Mouse (Mus musculus) liver, embryonic 15.5 days (tissue): ENCODE data around the gene Jak3. TPM values are rescaled to one million over a fixed set of nuclear protein-coding genes. Genes with fewer than 3 reads are reported as not detected.
A peak's percentile ranks its signal among the peaks of the same experiment; 100 is the strongest.
"Not testable (repeated sequence)": the region's sequence is repeated elsewhere in the genome, so short reads cannot be mapped to it uniquely, and the experiment has no call there.

ENCODE experiments used
- ATAC-seq: fragments of 200-750 bp; cut with Nextera tagmentation; 2 replicates; pipeline ENCODE4 v1.8.0; 2017; ENCODE audit warnings: moderate number of reproducible peaks, mild to moderate bottlenecking, moderate library complexity; ENCODE audit not compliant: insufficient read depth
- H3K27ac ChIP-seq: fragments of 300-500 bp; sonication (generic); replicated peaks from 2 replicates; pipeline ENCODE4 v1.5.1; 2015; ENCODE audit warnings: mild to moderate bottlenecking, inconsistent platforms
- H3K27me3 ChIP-seq: fragments of 300-500 bp; sonication (generic); 2 replicates; pipeline ENCODE4 v1.6.1; 2015; ENCODE audit warnings: mild to moderate bottlenecking, inconsistent platforms
- H3K36me3 ChIP-seq: fragments of 300-500 bp; sonication (generic); replicated peaks from 2 replicates; pipeline ENCODE4 v1.6.1; 2015; ENCODE audit warnings: moderate library complexity, mild to moderate bottlenecking, inconsistent platforms
- H3K4me1 ChIP-seq: fragments of 300-500 bp; sonication (generic); replicated peaks from 2 replicates; pipeline ENCODE4 v1.6.1; 2015; ENCODE audit warnings: inconsistent platforms
- H3K4me2 ChIP-seq: fragments of 300-500 bp; sonication (generic); 2 replicates; pipeline ENCODE4 v1.6.1; 2015; ENCODE audit warnings: moderate library complexity, mild to moderate bottlenecking, inconsistent platforms
- H3K4me3 ChIP-seq: fragments of 300-500 bp; sonication (generic); replicated peaks from 2 replicates; pipeline ENCODE4 v1.5.1; 2015; ENCODE audit warnings: mild to moderate bottlenecking, inconsistent platforms
- H3K9ac ChIP-seq: fragments of 300-500 bp; sonication (generic); 2 replicates; pipeline ENCODE4 v1.6.1; 2015; ENCODE audit warnings: moderate library complexity, mild to moderate bottlenecking, inconsistent platforms
- H3K9me3 ChIP-seq: fragments of 300-500 bp; sonication (generic); replicated peaks from 2 replicates; pipeline ENCODE4 v1.6.1; 2016; ENCODE audit warnings: inconsistent platforms
- WGBS: fragments of 180-500 bp; shearing (Covaris S2); methylation state at CpG from one replicate; pipeline ENCODE4 v1.1.7; 2015; ENCODE audit warnings: mixed read lengths; ENCODE audit not compliant: insufficient replicate concordance; 5-methylcytosine and 5-hydroxymethylcytosine counted together
- polyA plus RNA-seq: library from polyadenylated mRNA; unstranded; fragments of >200 nt; fragmentation: Nextera tagmentation; extraction: Ambion mirVana; gene quantifications from 2 replicates; pipeline ENCODE4 v1.2.1, GENCODE M21; 2015

Jak3 gene
- polyA plus RNA-seq, 1 experiment from 2014 or later, result 6.4 TPM

- Histone ChIP-seq H3K36me3 (no peaks in the 10 kb centered on the region), H3K27me3 (peaks cover 99% of the 10 kb centered on the region), H3K9ac (no peak within 1 kb of the TSS), H3K4me1 (0 out of 2 replicates have a peak, but pooled peaks cover 10% of the 10 kb centered on the region), H3K27ac (no peak within 1 kb of the TSS), H3K4me3 (no peak within 1 kb of the TSS), H3K9me3 (no peaks in the 10 kb centered on the region), H3K4me2 (no peak within 1 kb of the TSS)
- no peak for ATAC-seq
- 14% methylated on average over 33 of the region's 33 CpGs for WGBS
Measured at GRCm38 (mm10) chr8:71689028-71689427, 12.9 kb downstream of the Jak3 start, which contains the start of gene Insl3. Gene Insl3 (plus strand): TSS chr8:71689214.

- Histone ChIP-seq H3K9ac (no peak overlapping the region), H3K27ac (no peak overlapping the region), H3K4me3 (no peak overlapping the region), H3K9me3 (no peaks in the 10 kb centered on the region), H3K36me3 (no peaks in the 10 kb centered on the region), H3K27me3 (peaks cover 97% of the 10 kb centered on the region), H3K4me2 (no peak overlapping the region), H3K4me1 (0 out of 2 replicates have a peak, but pooled peaks cover 5% of the 10 kb centered on the region)
- no peak for ATAC-seq
- 4% methylated on average over 30 of the region's 30 CpGs for WGBS
Measured at GRCm38 (mm10) chr8:71692509-71692908, 16.4 kb downstream of the Jak3 start.

- no peak overlapping the region for H3K4me2 ChIP-seq
- no peak overlapping the region for H3K9ac ChIP-seq
- H3K36me3 ChIP-seq, result no peaks in the 10 kb centered on the region
- WGBS, result 8% methylated on average over 68 of the region's 68 CpGs
- no peak overlapping the region for H3K27ac ChIP-seq
- no peak overlapping the region for H3K4me3 ChIP-seq
- ATAC-seq, result no peak
- peaks cover 92% of the 10 kb centered on the region for H3K27me3 ChIP-seq
- 0 out of 2 replicates have a peak, but pooled peaks cover 5% of the 10 kb centered on the region for H3K4me1 ChIP-seq
- H3K9me3 ChIP-seq, result no peaks in the 10 kb centered on the region
Measured at GRCm38 (mm10) chr8:71693166-71694041, 17.3 kb downstream of the Jak3 start.

GRCm38 (mm10) chr8:71695456-71695855 is 19.4 kb downstream of the Jak3 start:
- H3K36me3 ChIP-seq, H3K9me3 ChIP-seq, ATAC-seq, H3K4me3 ChIP-seq, H3K27ac ChIP-seq, H3K4me2 ChIP-seq, H3K9ac ChIP-seq: not testable (repeated sequence)
- peaks cover 15% of the 10 kb centered on the region for H3K4me1 ChIP-seq
- peaks cover 92% of the 10 kb centered on the region for H3K27me3 ChIP-seq
- whole genome bisulfite sequencing, result 60% methylated on average over 12 of the region's 12 CpGs

- Histone ChIP-seq H3K9me3 (no peaks in the 10 kb centered on the region), H3K27ac (no peak overlapping the region), H3K9ac (peak overlapping the region; percentile 47), H3K4me1 (peaks cover 55% of the 10 kb centered on the region), H3K36me3 (no peaks in the 10 kb centered on the region), H3K4me2 (peak overlapping the region; percentile 74), H3K4me3 (peak overlapping the region; percentile 57), H3K27me3 (peaks cover 67% of the 10 kb centered on the region)
- no peak for ATAC-seq
- 12% methylated on average over 29 of the region's 29 CpGs for WGBS
Measured at GRCm38 (mm10) chr8:71700493-71701269, 24.6 kb downstream of the Jak3 start.

GRCm38 (mm10) chr8:71701414-71702086 is 25.5 kb downstream of the Jak3 start, which contains the start of gene B3gnt3:
Gene B3gnt3 (minus strand): TSS chr8:71701789.
- Histone ChIP-seq H3K9me3 (no peaks in the 10 kb centered on the region), H3K27ac (peak within 1 kb of the TSS; percentile 89), H3K27me3 (peaks cover 61% of the 10 kb centered on the region), H3K4me1 (peaks cover 55% of the 10 kb centered on the region), H3K4me2 (peak within 1 kb of the TSS; percentile 74), H3K4me3 (peak within 1 kb of the TSS; percentile 57), H3K9ac (peak within 1 kb of the TSS; percentile 62), H3K36me3 (no peaks in the 10 kb centered on the region)
- 10% methylated on average over 32 of the region's 34 CpGs for WGBS
- no peak for ATAC-seq

- H3K4me2 ChIP-seq, result peak overlapping the region; percentile 74
- H3K27me3 ChIP-seq, result peaks cover 56% of the 10 kb centered on the region
- no peaks in the 10 kb centered on the region for H3K9me3 ChIP-seq
- H3K4me1 ChIP-seq, result peaks cover 55% of the 10 kb centered on the region
- peak overlapping the region; percentile 62 for H3K9ac ChIP-seq
- ATAC-seq, result no peak
- no peaks in the 10 kb centered on the region for H3K36me3 ChIP-seq
- WGBS, result 4% methylated on average over 4 of the region's 4 CpGs
- H3K27ac ChIP-seq, result peak overlapping the region; percentile 89
- peak overlapping the region; percentile 57 for H3K4me3 ChIP-seq
Measured at GRCm38 (mm10) chr8:71702087-71702432, 26.0 kb downstream of the Jak3 start.

- Histone ChIP-seq H3K27ac (peak overlapping the region; percentile 89), H3K9me3 (no peaks in the 10 kb centered on the region), H3K4me3 (peak overlapping the region; percentile 57), H3K27me3 (peaks cover 52% of the 10 kb centered on the region), H3K9ac (peak overlapping the region; percentile 62), H3K4me2 (peak overlapping the region; percentile 74), H3K4me1 (peaks cover 55% of the 10 kb centered on the region), H3K36me3 (no peaks in the 10 kb centered on the region)
- ATAC-seq, result peak; percentile 99
- 35% methylated on average over 3 of the region's 3 CpGs for WGBS
Measured at GRCm38 (mm10) chr8:71702923-71703322, 26.8 kb downstream of the Jak3 start.

- H3K36me3 ChIP-seq, H3K9me3 ChIP-seq: not testable (repeated sequence)
- peak overlapping the region; percentile 74 for H3K4me2 ChIP-seq
- peaks cover 55% of the 10 kb centered on the region for H3K4me1 ChIP-seq
- peak; percentile 85 for ATAC-seq
- H3K4me3 ChIP-seq, result peak overlapping the region; percentile 57
- H3K27ac ChIP-seq, result peak overlapping the region; percentile 89
- H3K9ac ChIP-seq, result peak overlapping the region; percentile 62
- peaks cover 48% of the 10 kb centered on the region for H3K27me3 ChIP-seq
Measured at GRCm38 (mm10) chr8:71703400-71703799, 27.3 kb downstream of the Jak3 start.

- Histone ChIP-seq H3K9ac (no peak overlapping the region), H3K4me3 (no peak overlapping the region), H3K36me3 (peaks cover 18% of the 10 kb centered on the region; the same call in 1 of the 2 replicates), H3K9me3 (no peaks in the 10 kb centered on the region), H3K4me1 (peaks cover 33% of the 10 kb centered on the region), H3K27ac (no peak overlapping the region), H3K27me3 (peaks cover 8% of the 10 kb centered on the region), H3K4me2 (no peak overlapping the region)
- 38% methylated on average over 8 of the region's 8 CpGs for WGBS
- no peak for ATAC-seq
Measured at GRCm38 (mm10) chr8:71707874-71708273, 31.8 kb downstream of the Jak3 start.
